Mouse (Mus musculus): Measurements from ENCODE around the gene Efcab6. TPM values are rescaled to one million over a fixed set of nuclear protein-coding genes. Genes with fewer than 3 reads are reported as not detected.

The Efcab6 gene
- total RNA-seq, 2 experiments from 2014 or later = not detected

DNA sequence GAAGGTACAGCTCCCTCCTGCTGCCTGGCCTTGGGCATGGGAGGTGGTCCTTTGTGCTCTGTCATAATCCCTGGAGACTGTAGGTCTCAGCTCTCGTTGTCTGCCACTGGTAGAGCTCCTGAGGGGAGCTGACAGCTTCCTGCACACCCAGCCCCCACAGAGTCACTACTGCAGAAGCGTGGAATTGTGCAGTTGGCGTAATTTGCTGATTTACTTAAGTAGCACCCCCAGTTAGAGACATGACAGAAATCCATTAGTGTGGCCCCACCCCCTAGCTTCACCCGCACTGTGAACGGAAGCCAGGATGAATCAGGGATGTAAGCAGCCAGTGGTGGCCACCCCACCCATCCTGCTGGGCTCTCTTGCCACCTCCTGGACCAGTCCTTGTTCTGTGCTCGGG, 232.9 kb downstream of the Efcab6 start:
- intact Hi-C loops (cut with DNase I) = no loop called here
- DNase-seq (ENCODE audit: low spot score) = no peak

DNA sequence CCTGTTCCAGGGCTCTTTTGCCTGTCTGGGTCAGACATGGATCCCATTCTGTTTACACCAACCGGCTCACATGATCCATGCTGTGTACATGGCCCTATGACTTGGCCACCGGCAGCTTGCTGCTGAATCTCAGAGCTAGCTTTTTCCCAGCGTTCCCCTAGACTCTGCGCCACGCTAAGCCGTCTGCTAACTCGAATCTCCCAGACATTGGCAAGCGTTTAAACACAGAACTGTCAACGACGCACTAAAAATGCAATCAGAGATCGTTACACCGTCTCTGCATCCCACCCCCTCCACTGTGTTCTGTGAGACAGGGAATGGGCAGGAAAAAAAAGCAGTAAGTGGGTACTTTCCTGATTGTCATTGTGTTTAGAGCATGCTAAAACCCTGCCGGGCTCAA, 236.0 kb downstream of the Efcab6 start:
- intact Hi-C loops (cut with DNase I) = no loop called here
- DNase-seq (ENCODE audit: low spot score) = no peak

DNA sequence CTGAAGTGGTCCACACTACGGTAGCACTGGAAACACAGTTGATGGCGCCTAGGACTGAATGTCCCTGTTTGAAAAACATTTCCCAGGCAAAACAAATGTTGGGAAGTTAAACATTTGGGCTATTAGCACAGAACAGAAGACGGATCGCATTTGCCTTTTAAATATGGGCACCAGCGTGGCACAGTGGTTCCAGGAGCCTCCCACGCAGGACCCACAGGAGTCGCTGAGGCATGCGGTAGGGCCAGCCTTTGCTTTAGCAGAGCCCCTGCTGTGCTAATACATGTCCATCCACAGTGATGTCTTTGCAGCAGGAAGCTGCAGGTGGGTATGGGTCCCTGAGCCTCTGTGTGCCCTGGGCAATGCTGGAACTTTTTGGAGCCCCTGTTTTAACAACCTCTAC, 237.2 kb downstream of the Efcab6 start:
- intact Hi-C loops (cut with DNase I) = no loop called here
- no peak for DNase-seq (ENCODE audit: low spot score)

Other genes with a start within 250 kb of the Efcab6 start
- gene Sult4a1, start 40.4 kb upstream of the Efcab6 start, total RNA-seq (2021) = not detected
- not detected for gene Pnpla5, start 57.8 kb upstream of the Efcab6 start, total RNA-seq (2021)
- 1 to 10 TPM; 4.2 to 6.4 TPM for gene Pnpla3, start 102.5 kb upstream of the Efcab6 start, total RNA-seq (2021)
- gene Samm50, start 126.9 kb upstream of the Efcab6 start, total RNA-seq (2021) = 100 to 1,000 TPM; 264 to 267 TPM
- 100 to 1,000 TPM; 147 to 154 TPM for gene Parvb, start 166.7 kb upstream of the Efcab6 start, total RNA-seq (2021)

Data from heart, postnatal 25 days (tissue).